ENCODE assay signal across 9 mouse cellular contexts in the genomic region with DNA sequence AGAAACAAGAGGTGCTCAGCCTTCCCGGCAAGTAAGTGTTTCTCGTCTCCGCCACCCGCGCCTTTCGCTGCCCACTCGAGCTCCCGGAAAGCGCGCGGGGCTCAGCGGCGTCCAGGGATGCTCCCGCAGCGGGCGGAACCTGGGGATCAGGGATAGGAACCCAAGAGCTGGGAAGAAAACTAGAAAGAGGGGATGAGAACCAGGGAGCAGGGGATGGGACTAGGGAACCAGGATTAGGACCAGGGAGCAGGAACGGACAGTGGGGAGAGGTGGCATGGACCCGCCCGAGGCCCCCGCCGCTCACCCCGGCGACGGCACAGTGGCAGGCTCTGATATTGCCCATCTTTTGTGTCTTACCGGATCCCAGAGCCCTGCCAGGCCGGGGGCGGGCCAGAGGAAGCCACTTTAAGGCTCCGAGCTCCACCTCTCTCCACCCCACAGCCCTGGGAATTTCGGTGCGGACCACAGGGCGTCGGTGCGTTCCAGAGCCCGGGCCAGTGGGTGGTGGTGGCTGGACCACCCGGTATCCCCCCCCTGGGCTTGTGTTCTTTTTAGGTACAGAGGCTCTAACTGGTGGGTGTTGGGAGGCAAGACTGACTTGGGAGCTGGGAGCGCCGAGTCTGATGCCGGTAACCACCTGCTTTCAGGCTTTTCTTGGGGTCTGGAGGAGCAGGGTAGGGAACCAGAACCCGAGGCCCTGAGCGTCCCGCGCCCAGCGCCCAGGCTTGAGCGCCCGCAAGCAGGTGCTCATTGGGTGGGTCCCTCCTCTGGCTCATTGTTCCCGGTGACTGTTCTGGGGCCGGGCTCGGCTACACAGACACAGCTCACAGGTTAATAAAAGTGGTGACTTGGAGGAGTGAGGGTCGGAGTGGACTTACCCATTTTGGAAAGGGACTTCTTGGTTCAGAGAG. TPM values are rescaled to one million over a fixed set of nuclear protein-coding genes. Genes with fewer than 3 reads are reported as not detected.
DNase-seq lines count a peak whose midpoint lies in the region; ATAC-seq and TF ChIP-seq lines count a peak whose summit lies in the region.
"Had no signal": no experiment of that assay in that cellular context is flagged by ENCODE, and none has a peak within 500 bp of the region (broad histone marks: within the 10 kb centered on the region; RNA-seq: fewer than 3 reads in every experiment).

No protein-coding gene starts in this region.

- no peak overlapping the region for H3K27ac ChIP-seq in gastrocnemius, adult 2 months
- no peak overlapping the region for H3K27ac ChIP-seq in liver, postnatal 0 days (ENCODE audit: low read depth)

- H3K4me1 ChIP-seq in liver, postnatal 0 days (ENCODE audit: insufficient read depth): no peaks in the 10 kb centered on the region

- peak overlapping the region; percentile 40 for H3K4me2 ChIP-seq in liver, postnatal 0 days (ENCODE audit: low read depth, low read length)

- TF ChIP-seq EP300 in liver, postnatal 0 days (IDR thresholded peaks at IDR 0.05; ENCODE audit: low read depth): no peak

- no peaks in the 10 kb centered on the region for H3K9me3 ChIP-seq in liver, postnatal 0 days (ENCODE audit: low read length)

- no peaks in the 10 kb centered on the region for H3K36me3 ChIP-seq in liver, postnatal 0 days (replicated peaks; ENCODE audit: insufficient read depth, low read length)

- 5% methylated on average over 49 of the region's 49 CpGs for WGBS in liver, postnatal 0 days (ENCODE audit: insufficient replicate concordance)

- no peak for TF ChIP-seq CTCF in gastrocnemius, adult 2 months (IDR thresholded peaks at IDR 0.05)
- TF ChIP-seq CTCF in liver, postnatal 0 days (IDR thresholded peaks at IDR 0.05; ENCODE audit: low read depth): no peak

- no peak overlapping the region for H3K9ac ChIP-seq in liver, postnatal 0 days (replicated peaks)

- H3K4me3 ChIP-seq in gastrocnemius, adult 2 months: peak overlapping the region; percentile 67
- H3K4me3 ChIP-seq in liver, postnatal 0 days (ENCODE audit: low read depth, low read length): peak overlapping the region; percentile 33

- no peak for ATAC-seq in liver, postnatal 0 days
- no peak for ATAC-seq in megakaryocyte-erythroid progenitor cell, adult 5-6 weeks (replicated peaks; ENCODE audit: low FRiP score, low TSS enrichment, poor library complexity, severe bottlenecking)

- H3K27me3 ChIP-seq in liver, postnatal 0 days (ENCODE audit: insufficient read depth, low read length): peaks cover 24% of the 10 kb centered on the region
- H3K27me3 ChIP-seq: CH12.LX had no signal

- intact Hi-C loops in gastrocnemius, adult 2 months (cut with DNase I): no loop called here

- peak; percentile 12 for DNase-seq in gastrocnemius, adult 2 months
- DNase-seq in gastrocnemius, postnatal 4 days (ENCODE audit: low spot score in 2 of 2): no peak
- peak; percentile 3 for DNase-seq in cerebellum, adult 8-10 months
- peak; percentile 22 to 48 for DNase-seq in frontal cortex, adult 2 months (ENCODE audit: extremely low spot score in 1 of 2, low spot score in 1 of 2)
- DNase-seq in kidney, postnatal 14 days: peak; percentile 5
- DNase-seq in liver, postnatal 0 days: no peak
- peak; percentile 41 for DNase-seq in retina, embryonic 14.5 days (ENCODE audit: low spot score)

RNA-seq across cellular contexts. Expression of gene Sema6d, which starts 0.7 kb away (rescaled TPM):
- total RNA-seq in gastrocnemius, adult 2 months (2021): 10 to 100 TPM in 1 of 2 experiments, 1 to 10 TPM in 1; 5.7 to 10.4 TPM
- 10 to 100 TPM; 34.0 to 34.5 TPM for total RNA-seq in gastrocnemius, postnatal 4 days (2021)
- polyA plus RNA-seq in frontal cortex, adult 2 months (2012; rRNA removed): 29.8 and 33.4 TPM in 2 replicates
- polyA plus RNA-seq in liver, postnatal 0 days (2015; fragmentation: Nextera tagmentation; extraction: Ambion mirVana): 2.9 and 3.6 TPM in 2 replicates
- total RNA-seq in megakaryocyte-erythroid progenitor cell, adult 5-6 weeks (2014; fragmentation: Nextera tagmentation): not detected in 2 replicates
- not detected in 2 replicates for total RNA-seq in megakaryocyte-erythroid progenitor cell, adult 5-6 weeks (2017)
- total RNA-seq: CH12.LX had no signal

Comparison
In these comparisons a context has a peak if more than half of its experiments do, and no peak if none do; other contexts are left out.
1. DNase-seq: peak in gastrocnemius, adult 2 months (single experiment), cerebellum, adult 8-10 months (single experiment), frontal cortex, adult 2 months (2 of 2), kidney, postnatal 14 days (single experiment) and retina, embryonic 14.5 days (single experiment); none in gastrocnemius, postnatal 4 days (0 of 2) and liver, postnatal 0 days (single experiment).
2. RNA of gene Sema6d, which starts 0.7 kb away (total RNA-seq): 34.0 to 34.5 TPM in gastrocnemius, postnatal 4 days and 5.7 to 10.4 TPM in gastrocnemius, adult 2 months; not detected in megakaryocyte-erythroid progenitor cell, adult 5-6 weeks; every median in the first group is over 4 times any median in the second.